Mouse (Mus musculus): Measurements from ENCODE around the gene Ppil4. TPM values are rescaled to one million over a fixed set of nuclear protein-coding genes. Genes with fewer than 3 reads are reported as not detected.

Gene Ppil4
- total and polyA plus RNA-seq, 3 experiments = 26.4 to 45.9 (median 41.5) TPM

GRCm38 (mm10) chr10:7819603-7820002 lies 26.9 kb downstream of the Ppil4 start:
- dilution Hi-C loops (cut with MboI; ENCODE audit: extremely low pct_ligation_motif_present, extremely low pct_unique_long_range_greater_than_20kb, low sequenced_read_pairs) (no loop called here), in situ Hi-C loops (cut with MboI; ENCODE audit: low pct_ligation_motif_present, low pct_unique_long_range_greater_than_20kb, low sequenced_read_pairs) (loop anchor here (10.0 kb wide), 1 partner anchor 415 kb away; no protein-coding TSS in a partner anchor)
- H3K4me1 ChIP-seq (ENCODE audit: control insufficient read depth in 1 of 2, insufficient read depth in 2 of 2) = peaks cover 21 to 68% of the 10 kb centered on the region in 2 experiments
- TF ChIP-seq ETS1 (conservative IDR thresholded peaks at IDR 0.05; ENCODE audit: low read depth, low read length) = no peak
- TF ChIP-seq E2F4 (IDR thresholded peaks at IDR 0.05; ENCODE audit: insufficient replicate concordance, low read depth, low read length) = no peak
- no peak for TF ChIP-seq MAFK (IDR thresholded peaks at IDR 0.05; ENCODE audit: insufficient replicate concordance, low read length)
- TF ChIP-seq POLR2A (IDR thresholded peaks at IDR 0.05; ENCODE audit: low read depth, low read length) = no peak
- no peak for TF ChIP-seq ZKSCAN1 (IDR thresholded peaks at IDR 0.05; ENCODE audit: borderline replicate concordance, low read depth, low read length)
- TF ChIP-seq IRF4 (IDR thresholded peaks at IDR 0.05; ENCODE audit: low read depth, low read length) = no peak
- H3K27me3 ChIP-seq (replicated peaks) = no peaks in the 10 kb centered on the region
- no peak overlapping the region for H3K9ac ChIP-seq (ENCODE audit: insufficient read depth, low read depth)
- no peaks in the 10 kb centered on the region for H3K9me3 ChIP-seq (replicated peaks; ENCODE audit: low read length)
- peaks cover 33 to 69% of the 10 kb centered on the region in 2 experiments for H3K36me3 ChIP-seq (replicated peaks in 1 of 2; ENCODE audit: control insufficient read depth in 1 of 2, insufficient read depth in 1 of 2, low read length in 1 of 2)
- peak overlapping the region; percentile 44; the same call in 1 of the 2 replicates for H3K4me2 ChIP-seq (ENCODE audit: insufficient read depth, low read depth, poor library complexity, severe bottlenecking)
- H3K4me3 ChIP-seq (replicated peaks in 1 of 3; ENCODE audit: low read depth in 2 of 3, low read length in 2 of 3, poor library complexity in 1 of 3) = no peak overlapping the region
- H3K27ac ChIP-seq (ENCODE audit: insufficient read depth, low read depth) = peak overlapping the region; percentile 11; the same call in 1 of the 2 replicates
- DNase-seq (ENCODE audit: extremely low read depth) = no peak
- peaks cover 8% of the 10 kb centered on the region for H3K79me2 ChIP-seq (replicated peaks; ENCODE audit: control insufficient read depth, extremely low read depth, insufficient read depth, poor library complexity, severe bottlenecking)

GRCm38 (mm10) chr10:7820171-7820570 lies 27.5 kb downstream of the Ppil4 start:
- dilution Hi-C loops (cut with MboI; ENCODE audit: extremely low pct_ligation_motif_present, extremely low pct_unique_long_range_greater_than_20kb, low sequenced_read_pairs) = no loop called here
- in situ Hi-C loops (cut with MboI; ENCODE audit: low pct_ligation_motif_present, low pct_unique_long_range_greater_than_20kb, low sequenced_read_pairs) = no loop called here
- Histone ChIP-seq H3K36me3 (replicated peaks in 1 of 2; ENCODE audit: control insufficient read depth in 1 of 2, insufficient read depth in 1 of 2, low read length in 1 of 2) (peaks cover 32 to 66% of the 10 kb centered on the region in 2 experiments), H3K79me2 (replicated peaks; ENCODE audit: control insufficient read depth, extremely low read depth, insufficient read depth, poor library complexity, severe bottlenecking) (peaks cover 9% of the 10 kb centered on the region), H3K4me2 (ENCODE audit: insufficient read depth, low read depth, poor library complexity, severe bottlenecking) (no peak overlapping the region), H3K4me3 (replicated peaks in 1 of 3; ENCODE audit: low read depth in 2 of 3, low read length in 2 of 3, poor library complexity in 1 of 3) (no peak overlapping the region), H3K9me3 (replicated peaks; ENCODE audit: low read length) (no peaks in the 10 kb centered on the region), H3K9ac (ENCODE audit: insufficient read depth, low read depth) (no peak overlapping the region), H3K4me1 (ENCODE audit: control insufficient read depth in 1 of 2, insufficient read depth in 2 of 2) (peaks cover 20 to 68% of the 10 kb centered on the region in 2 experiments), H3K27ac (ENCODE audit: insufficient read depth, low read depth) (no peak overlapping the region), H3K27me3 (replicated peaks) (no peaks in the 10 kb centered on the region)
- DNase-seq (ENCODE audit: extremely low read depth) = no peak
- TF ChIP-seq PAX5 (IDR thresholded peaks at IDR 0.05; ENCODE audit: low read length) (no peak), SMC3 (IDR thresholded peaks at IDR 0.05; ENCODE audit: low read depth, low read length) (no peak), GABPA (IDR thresholded peaks at IDR 0.05; ENCODE audit: insufficient replicate concordance, low read depth, low read length) (no peak), MYC (IDR thresholded peaks at IDR 0.05; ENCODE audit: low read depth, low read length) (no peak), MAFK (IDR thresholded peaks at IDR 0.05; ENCODE audit: insufficient replicate concordance, low read length) (no peak), SIN3A (IDR thresholded peaks at IDR 0.05; ENCODE audit: low read length) (no peak), NELFE (IDR thresholded peaks at IDR 0.05; ENCODE audit: low read depth, low read length) (no peak), CHD2 (IDR thresholded peaks at IDR 0.05; ENCODE audit: low read length) (no peak), JUND (conservative IDR thresholded peaks at IDR 0.05; ENCODE audit: low read depth, low read length) (no peak), USF1 (IDR thresholded peaks at IDR 0.05; ENCODE audit: low read depth, low read length) (no peak), HCFC1 (IDR thresholded peaks at IDR 0.05; ENCODE audit: low read depth, low read length) (no peak), ETS1 (conservative IDR thresholded peaks at IDR 0.05; ENCODE audit: low read depth, low read length) (no peak), NRF1 (IDR thresholded peaks at IDR 0.05; ENCODE audit: low read depth, low read length) (no peak), JUN (IDR thresholded peaks at IDR 0.05; ENCODE audit: insufficient read depth, low read depth, low read length) (no peak), MXI1 (IDR thresholded peaks at IDR 0.05; ENCODE audit: low read depth, low read length) (no peak), MAX (IDR thresholded peaks at IDR 0.05; ENCODE audit: low read length) (no peak), TCF12 (IDR thresholded peaks at IDR 0.05; ENCODE audit: low read depth, low read length) (no peak), ZMIZ1 (IDR thresholded peaks at IDR 0.05; ENCODE audit: low read depth, low read length) (no peak), EP300 (IDR thresholded peaks at IDR 0.05; ENCODE audit: low read length) (no peak), ZKSCAN1 (IDR thresholded peaks at IDR 0.05; ENCODE audit: borderline replicate concordance, low read depth, low read length) (no peak)
